Mouse (Mus musculus): ENCODE measurements around the gene Usp46. TPM values are rescaled to one million over a fixed set of nuclear protein-coding genes. Genes with fewer than 3 reads are reported as not detected.

Usp46 gene
- 21.8 and 24.0 TPM in 2 replicates for polyA plus RNA-seq (2015; fragmentation: Nextera tagmentation; extraction: Ambion mirVana)

DNA sequence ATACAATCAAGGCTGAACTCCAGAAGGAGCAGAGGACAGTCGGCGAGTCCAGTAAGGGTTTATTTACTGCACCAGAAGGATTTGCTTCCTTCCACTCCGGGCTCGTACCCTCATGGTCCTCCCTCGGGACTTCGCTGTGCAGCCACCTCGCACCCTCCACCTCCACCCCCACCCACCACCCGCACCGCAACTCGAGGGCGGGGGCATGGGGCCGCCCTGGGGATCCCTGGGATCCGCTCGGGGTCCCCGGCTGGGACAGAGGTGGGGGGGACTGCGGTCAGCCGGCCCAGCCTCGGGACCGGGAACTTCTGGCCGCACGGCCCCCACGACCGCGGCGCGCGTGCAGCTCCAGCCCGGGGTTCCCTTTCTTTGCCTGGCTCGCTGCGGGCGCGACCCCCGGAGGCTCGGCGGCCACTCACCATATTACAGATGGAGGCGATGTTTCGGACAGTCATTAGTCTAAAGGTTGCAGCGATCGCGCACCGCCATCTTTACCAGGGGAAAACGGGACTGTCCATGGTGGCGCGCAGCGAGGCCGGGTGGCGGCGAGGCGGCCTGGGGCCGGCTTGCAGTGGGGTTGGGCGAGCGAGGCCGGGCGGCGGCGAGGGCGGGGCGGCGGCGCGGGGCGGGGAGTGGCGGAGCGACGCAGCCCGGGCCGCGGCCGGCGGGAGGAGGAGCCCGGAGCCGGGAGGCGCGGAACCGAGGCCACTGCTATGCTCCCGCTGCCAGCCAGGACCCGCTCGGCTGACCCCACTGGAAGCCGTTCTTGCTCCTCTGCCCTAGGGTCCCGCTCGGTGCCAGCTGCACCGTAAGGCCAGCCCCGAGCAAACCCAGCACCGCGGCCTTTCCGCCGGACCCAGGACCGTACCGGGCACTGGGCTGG, at the start of gene Usp46:
TSS of gene Usp46 (minus strand) at position 601 of the 883 bp plus-strand sequence.

Other genes with a start within 250 kb of the Usp46 start
- 27.2 and 31.9 TPM in 2 replicates for gene Rasl11b, start 126.9 kb upstream of the Usp46 start, polyA plus RNA-seq (2015; fragmentation: Nextera tagmentation; extraction: Ambion mirVana)